Mouse (Mus musculus) G1E (cell line): ENCODE measurements around the gene Pgf.
A peak's percentile ranks its signal among the peaks of the same experiment; 100 is the strongest.

Experiments used
- CTCF ChIP-seq: IDR thresholded peaks from 2 replicates; pipeline ENCODE4 v1.5.1; 2012; ENCODE audit warnings: low read depth, low read length, inconsistent platforms, mixed read lengths
- GATA1 ChIP-seq: IDR thresholded peaks from 2 replicates; pipeline ENCODE4 v1.6.1; 2012; ENCODE audit warnings: borderline replicate concordance, low read length, inconsistent platforms, mixed read lengths
- GATA2 ChIP-seq: IDR thresholded peaks from 2 replicates; pipeline ENCODE4 v1.6.1; 2012; ENCODE audit warnings: low read depth, low read length, inconsistent platforms, borderline replicate concordance

- TF ChIP-seq CTCF (peak; percentile 95), GATA2 (no peak), GATA1 (no peak)
These were observed 8.3 kb downstream of the Pgf start for GRCm38 (mm10) chr12:85169117-85169858.
